Mouse (Mus musculus): ENCODE measurements around the gene Cdhr3. TPM values are rescaled to one million over a fixed set of nuclear protein-coding genes. Genes with fewer than 3 reads are reported as not detected.

Gene Cdhr3
- polyA plus RNA-seq, 1 experiment = not detected

GRCm38 (mm10) chr12:33027093-33027492, 65.6 kb downstream of the Cdhr3 start:
- Histone ChIP-seq H3K27ac (ENCODE audit: insufficient read depth, low read depth, low read length) (no peak overlapping the region), H3K27me3 (replicated peaks; ENCODE audit: control insufficient read depth, insufficient read depth, low read length) (no peaks in the 10 kb centered on the region), H3K4me1 (ENCODE audit: control insufficient read depth, insufficient read depth, low read length) (no peaks in the 10 kb centered on the region), H3K4me3 (ENCODE audit: insufficient read depth, low read depth, low read length) (no peak overlapping the region), H3K36me3 (ENCODE audit: control insufficient read depth, insufficient read depth, low read length) (no peaks in the 10 kb centered on the region)
- no peak for TF ChIP-seq POLR2A (IDR thresholded peaks at IDR 0.05; ENCODE audit: low read depth, low read length)
- peak; percentile 97 for TF ChIP-seq CTCF (conservative IDR thresholded peaks at IDR 0.05; ENCODE audit: insufficient read depth, insufficient read length, low read depth, low read length)
- 3% methylated on average over 10 of the region's 10 CpGs for WGBS
- DNase-seq = peak; percentile 77

GRCm38 (mm10) chr12:33024524-33024923, 68.2 kb downstream of the Cdhr3 start:
- WGBS = 43% methylated on average over 6 of the region's 6 CpGs
- Histone ChIP-seq H3K27ac (ENCODE audit: insufficient read depth, low read depth, low read length) (no peak overlapping the region), H3K4me1 (ENCODE audit: control insufficient read depth, insufficient read depth, low read length) (no peaks in the 10 kb centered on the region), H3K27me3 (replicated peaks; ENCODE audit: control insufficient read depth, insufficient read depth, low read length) (no peaks in the 10 kb centered on the region), H3K36me3 (ENCODE audit: control insufficient read depth, insufficient read depth, low read length) (no peaks in the 10 kb centered on the region), H3K4me3 (ENCODE audit: insufficient read depth, low read depth, low read length) (no peak overlapping the region)
- TF ChIP-seq POLR2A (IDR thresholded peaks at IDR 0.05; ENCODE audit: low read depth, low read length) (no peak), CTCF (conservative IDR thresholded peaks at IDR 0.05; ENCODE audit: insufficient read depth, insufficient read length, low read depth, low read length) (no peak)
- DNase-seq = no peak

- no peak overlapping the region for H3K4me3 ChIP-seq (ENCODE audit: insufficient read depth, low read depth, low read length)
- H3K27me3 ChIP-seq (replicated peaks; ENCODE audit: control insufficient read depth, insufficient read depth, low read length) = no peaks in the 10 kb centered on the region
- no peak overlapping the region for H3K27ac ChIP-seq (ENCODE audit: insufficient read depth, low read depth, low read length)
- H3K4me1 ChIP-seq (ENCODE audit: control insufficient read depth, insufficient read depth, low read length) = no peaks in the 10 kb centered on the region
- H3K36me3 ChIP-seq (ENCODE audit: control insufficient read depth, insufficient read depth, low read length) = no peaks in the 10 kb centered on the region
- TF ChIP-seq POLR2A (IDR thresholded peaks at IDR 0.05; ENCODE audit: low read depth, low read length) (no peak), CTCF (conservative IDR thresholded peaks at IDR 0.05; ENCODE audit: insufficient read depth, insufficient read length, low read depth, low read length) (no peak)
- DNase-seq = no peak
- WGBS = 89% methylated on average over 4 of the region's 4 CpGs
These were observed 70.9 kb downstream of the Cdhr3 start for GRCm38 (mm10) chr12:33021751-33022150.

- H3K36me3 ChIP-seq (ENCODE audit: control insufficient read depth, insufficient read depth, low read length) = no peaks in the 10 kb centered on the region
- H3K27ac ChIP-seq (ENCODE audit: insufficient read depth, low read depth, low read length) = no peak overlapping the region
- WGBS = 87% methylated on average over 9 of the region's 9 CpGs
- no peak overlapping the region for H3K4me3 ChIP-seq (ENCODE audit: insufficient read depth, low read depth, low read length)
- no peak for DNase-seq
- H3K4me1 ChIP-seq (ENCODE audit: control insufficient read depth, insufficient read depth, low read length) = no peaks in the 10 kb centered on the region
- no peaks in the 10 kb centered on the region for H3K27me3 ChIP-seq (replicated peaks; ENCODE audit: control insufficient read depth, insufficient read depth, low read length)
- TF ChIP-seq POLR2A (IDR thresholded peaks at IDR 0.05; ENCODE audit: low read depth, low read length) (no peak), CTCF (conservative IDR thresholded peaks at IDR 0.05; ENCODE audit: insufficient read depth, insufficient read length, low read depth, low read length) (no peak)
These were observed 71.5 kb downstream of the Cdhr3 start for GRCm38 (mm10) chr12:33021140-33021539.

GRCm38 (mm10) chr12:33020011-33020410, 72.7 kb downstream of the Cdhr3 start:
- no peak for DNase-seq
- Histone ChIP-seq H3K4me3 (ENCODE audit: insufficient read depth, low read depth, low read length) (no peak overlapping the region), H3K27ac (ENCODE audit: insufficient read depth, low read depth, low read length) (no peak overlapping the region), H3K36me3 (ENCODE audit: control insufficient read depth, insufficient read depth, low read length) (no peaks in the 10 kb centered on the region), H3K27me3 (replicated peaks; ENCODE audit: control insufficient read depth, insufficient read depth, low read length) (no peaks in the 10 kb centered on the region), H3K4me1 (ENCODE audit: control insufficient read depth, insufficient read depth, low read length) (no peaks in the 10 kb centered on the region)
- TF ChIP-seq CTCF (conservative IDR thresholded peaks at IDR 0.05; ENCODE audit: insufficient read depth, insufficient read length, low read depth, low read length) (no peak), POLR2A (IDR thresholded peaks at IDR 0.05; ENCODE audit: low read depth, low read length) (no peak)
- WGBS = 87% methylated on average over 6 of the region's 6 CpGs

GRCm38 (mm10) chr12:33018601-33019000, 74.1 kb downstream of the Cdhr3 start:
- Histone ChIP-seq H3K27me3 (replicated peaks; ENCODE audit: control insufficient read depth, insufficient read depth, low read length) (no peaks in the 10 kb centered on the region), H3K4me3 (ENCODE audit: insufficient read depth, low read depth, low read length) (no peak overlapping the region), H3K4me1 (ENCODE audit: control insufficient read depth, insufficient read depth, low read length) (no peaks in the 10 kb centered on the region), H3K27ac (ENCODE audit: insufficient read depth, low read depth, low read length) (no peak overlapping the region), H3K36me3 (ENCODE audit: control insufficient read depth, insufficient read depth, low read length) (no peaks in the 10 kb centered on the region)
- WGBS = 49% methylated on average over 4 of the region's 4 CpGs
- TF ChIP-seq POLR2A (IDR thresholded peaks at IDR 0.05; ENCODE audit: low read depth, low read length) (no peak), CTCF (conservative IDR thresholded peaks at IDR 0.05; ENCODE audit: insufficient read depth, insufficient read length, low read depth, low read length) (no peak)
- DNase-seq = peak; percentile 60

- WGBS = 63% methylated on average over 7 of the region's 7 CpGs
These were observed 75.6 kb downstream of the Cdhr3 start for GRCm38 (mm10) chr12:33016824-33017705.

More at GRCm38 (mm10) chr12:33016824-33017705, 75.6 kb downstream of the Cdhr3 start:
- TF ChIP-seq POLR2A (IDR thresholded peaks at IDR 0.05; ENCODE audit: low read depth, low read length) = no peak
- TF ChIP-seq CTCF (conservative IDR thresholded peaks at IDR 0.05; ENCODE audit: insufficient read depth, insufficient read length, low read depth, low read length) = no peak
- Histone ChIP-seq H3K36me3 (ENCODE audit: control insufficient read depth, insufficient read depth, low read length) (no peaks in the 10 kb centered on the region), H3K4me1 (ENCODE audit: control insufficient read depth, insufficient read depth, low read length) (no peaks in the 10 kb centered on the region), H3K4me3 (ENCODE audit: insufficient read depth, low read depth, low read length) (no peak overlapping the region), H3K27me3 (replicated peaks; ENCODE audit: control insufficient read depth, insufficient read depth, low read length) (no peaks in the 10 kb centered on the region), H3K27ac (ENCODE audit: insufficient read depth, low read depth, low read length) (no peak overlapping the region)
- DNase-seq = no peak

Measured in kidney, adult 2 months (tissue).